Mouse (Mus musculus) naive thymus-derived CD4-positive, alpha-beta T cell, adult 2 months (primary cell): Measurements from ENCODE around the gene Dlat.

Source experiments
- DNase-seq: peaks from one replicate; pipeline ENCODE4 v3.0.0-alpha.2; 2011; ENCODE audit warnings: low read depth

The Dlat gene

GRCm38 (mm10) chr9:50592955-50593354, 66.6 kb downstream of the Dlat start:
- DNase-seq = no peak

DNA sequence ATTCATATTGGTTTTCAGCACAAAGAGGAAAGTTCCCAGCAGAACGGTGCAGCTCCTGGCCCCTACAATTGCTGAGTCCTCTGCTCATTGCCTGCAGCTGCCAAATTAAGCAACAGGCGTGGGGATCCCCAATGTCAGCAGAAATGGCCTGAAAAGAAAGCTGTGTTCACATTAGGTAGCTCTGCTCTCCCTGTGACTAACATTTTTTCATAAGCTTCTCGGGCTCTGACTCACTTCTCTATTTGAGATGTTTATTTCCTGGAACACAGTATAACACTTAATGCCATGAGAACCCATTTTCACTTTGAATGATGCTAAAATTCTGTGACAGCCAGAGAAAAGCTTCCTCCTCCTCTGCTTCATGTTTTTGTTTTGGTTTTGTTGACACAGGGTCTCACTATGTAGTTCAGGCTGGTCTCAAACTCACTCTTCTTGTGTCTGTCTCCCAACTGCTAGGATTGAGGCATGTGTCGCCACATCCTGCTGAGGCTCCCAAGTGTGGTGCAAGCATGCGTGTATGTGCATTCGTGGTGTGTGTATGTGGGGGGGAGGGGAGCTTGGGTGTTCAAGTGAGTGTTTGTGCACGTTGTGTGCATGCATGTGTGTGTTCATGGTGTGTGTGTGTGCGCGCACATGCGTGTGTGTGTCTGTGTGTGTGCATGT, 68.6 kb downstream of the Dlat start:
- no peak for DNase-seq

- DNase-seq = no peak
Measured at GRCm38 (mm10) chr9:50586955-50587354, 72.6 kb downstream of the Dlat start.

DNA sequence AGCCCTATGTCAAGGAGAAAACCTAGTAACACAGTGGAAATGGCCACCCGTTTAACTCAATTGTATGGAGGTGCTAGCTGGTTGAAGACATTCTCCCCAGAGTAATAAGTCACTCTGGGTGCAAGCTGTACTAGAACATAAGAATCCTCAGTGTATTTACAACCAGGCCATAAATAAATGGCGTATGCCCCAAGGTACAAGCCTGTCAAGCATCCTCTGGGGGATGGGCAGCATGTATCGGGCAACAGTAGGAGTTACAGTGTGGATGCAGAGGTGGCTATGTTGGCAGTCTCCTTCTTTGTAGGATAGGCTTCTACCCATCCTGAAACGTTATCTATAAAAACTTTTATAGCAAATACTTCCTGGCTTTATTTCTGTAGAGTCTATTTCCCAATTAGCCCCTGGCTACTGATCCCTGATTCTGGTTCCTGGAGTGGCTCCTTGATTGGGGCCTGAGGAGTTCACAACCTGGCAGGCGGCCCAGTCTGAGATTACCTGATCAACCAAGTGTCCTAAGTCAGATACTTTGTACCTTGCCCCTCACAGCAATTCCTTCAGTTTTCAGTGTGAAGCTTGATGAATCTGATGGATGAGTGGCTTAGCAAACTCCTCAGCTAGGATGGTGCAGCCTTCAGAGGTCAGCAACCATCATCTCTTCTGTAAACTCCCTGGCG, 74.3 kb downstream of the Dlat start:
- DNase-seq = no peak
